Mouse (Mus musculus): ENCODE results near the gene Sptbn2.

- TF ChIP-seq CTCF (IDR thresholded peaks at IDR 0.05; ENCODE audit: extremely low read depth, insufficient read depth, low read length) (no peak), POLR2A (IDR thresholded peaks at IDR 0.05; ENCODE audit: extremely low read depth, insufficient read depth, low read length) (no peak)
Observed at GRCm38 (mm10) chr19:4785206-4785605, 74.2 kb downstream of the Sptbn2 start.

All from cortical plate, adult 2 months (tissue).